Mouse (Mus musculus) liver, embryonic 11.5 days (tissue): ENCODE measurements around the gene Emc6. TPM values are rescaled to one million over a fixed set of nuclear protein-coding genes. Genes with fewer than 3 reads are reported as not detected.

Experiments
- ATAC-seq: fragments of 200-750 bp; cut with Nextera tagmentation; replicated peaks from 2 replicates; pipeline ENCODE4 v1.8.0; 2017; ENCODE audit warnings: moderate number of reproducible peaks, mild to moderate bottlenecking, moderate TSS enrichment, moderate library complexity; ENCODE audit not compliant: low FRiP score
- DNase-seq: peaks from one replicate; pipeline ENCODE4 v3.0.0-alpha.2; 2017; ENCODE audit warnings: low spot score
- H3K27ac ChIP-seq: fragments of 300-500 bp; sonication (generic); 2 replicates; pipeline ENCODE4 v1.5.1; 2014; ENCODE audit warnings: mild to moderate bottlenecking, low read depth, low read length, control low read depth
- H3K27me3 ChIP-seq: fragments of 300-500 bp; sonication (generic); replicated peaks from 2 replicates; pipeline ENCODE4 v1.6.1; 2014; ENCODE audit warnings: low read length, mixed read lengths; ENCODE audit not compliant: control insufficient read depth, insufficient read depth
- H3K36me3 ChIP-seq: fragments of 300-500 bp; sonication (generic); 2 replicates; pipeline ENCODE4 v1.6.1; 2014; ENCODE audit warnings: mild to moderate bottlenecking, low read length, moderate library complexity, mixed read lengths; ENCODE audit not compliant: control insufficient read depth, insufficient read depth
- H3K4me1 ChIP-seq: fragments of 300-500 bp; sonication (generic); replicated peaks from 2 replicates; pipeline ENCODE4 v1.6.1; 2014; ENCODE audit warnings: low read length, mixed read lengths; ENCODE audit not compliant: control insufficient read depth, insufficient read depth
- H3K4me2 ChIP-seq: fragments of 300-500 bp; sonication (generic); 2 replicates; pipeline ENCODE4 v1.6.1; 2014; ENCODE audit warnings: mild to moderate bottlenecking, control low read depth, moderate library complexity
- H3K4me3 ChIP-seq: fragments of 300-500 bp; sonication (generic); 2 replicates; pipeline ENCODE4 v1.5.1; 2014; ENCODE audit warnings: low read depth, low read length, control low read depth
- H3K9ac ChIP-seq: fragments of 300-500 bp; sonication (generic); 2 replicates; pipeline ENCODE4 v1.6.1; 2014; ENCODE audit warnings: low read depth, low read length, control low read depth
- H3K9me3 ChIP-seq: fragments of 300-500 bp; sonication (generic); 2 replicates; pipeline ENCODE4 v1.6.1; 2016; ENCODE audit warnings: low read length, inconsistent platforms, mixed read lengths; ENCODE audit not compliant: control insufficient read depth
- WGBS: fragments of 180-500 bp; shearing (Covaris S2); extraction: QIAGEN DNeasy Blood & Tissue Kit; methylation state at CpG from one replicate; pipeline ENCODE4 v1.1.7; 2014; 5-methylcytosine and 5-hydroxymethylcytosine counted together
- polyA plus RNA-seq: library from polyadenylated mRNA; unstranded; fragments of >200 nt; fragmentation: Nextera tagmentation; extraction: Ambion mirVana; gene quantifications from 2 replicates; pipeline ENCODE4 v1.2.1, GENCODE M21; 2014

The Emc6 gene
- polyA plus RNA-seq, 1 experiment from 2014 or later, result 148 TPM

DNA sequence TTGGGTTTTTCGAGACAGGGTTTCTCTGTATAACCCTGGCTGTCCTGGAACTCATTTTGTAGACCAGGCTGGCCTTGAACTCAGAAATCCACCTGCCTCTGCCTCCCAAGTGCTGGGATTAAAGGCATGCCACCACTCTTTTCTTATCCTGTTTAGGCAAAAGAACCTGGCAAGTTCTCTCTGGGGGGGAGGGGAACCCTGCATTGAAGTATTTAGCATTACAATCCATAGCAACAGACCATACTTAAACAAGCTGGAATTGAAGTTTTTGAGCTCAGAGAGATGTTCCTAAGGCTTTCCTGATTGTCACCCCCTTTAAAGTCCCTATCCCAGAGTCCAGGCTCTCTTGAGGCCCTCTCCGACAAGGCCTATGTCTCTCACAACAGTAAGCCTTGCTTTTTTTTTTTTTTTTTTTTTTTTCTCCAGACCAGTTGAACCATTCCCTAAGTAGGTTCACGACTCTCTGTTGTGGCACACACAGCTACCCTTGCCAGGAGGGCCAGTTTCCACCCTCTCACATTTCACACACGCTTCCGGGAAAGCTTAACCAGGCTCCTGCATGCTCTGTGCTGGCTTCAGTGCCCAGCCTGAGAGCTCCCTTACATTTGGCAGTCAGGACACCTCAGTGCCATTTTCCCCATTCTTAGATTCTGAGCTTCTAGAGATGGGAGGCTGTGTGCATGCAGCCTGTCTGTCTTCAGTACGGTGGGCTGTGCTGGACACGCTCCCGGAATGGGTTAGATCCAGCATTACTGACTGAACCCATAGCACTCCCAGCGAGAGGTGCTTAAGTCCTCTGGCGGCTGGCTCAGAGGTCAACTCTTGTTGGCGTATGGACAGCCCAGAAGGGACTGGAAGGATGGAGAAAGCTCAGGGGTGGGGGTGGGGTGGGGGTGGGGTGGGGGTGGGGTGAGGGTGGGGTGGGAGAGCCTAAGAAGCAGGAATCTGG, 30.5 kb downstream of the Emc6 start:
- Histone ChIP-seq H3K27me3 (no peaks in the 10 kb centered on the region), H3K4me1 (no peaks in the 10 kb centered on the region), H3K4me3 (no peak overlapping the region), H3K27ac (no peak overlapping the region), H3K9ac (no peak overlapping the region), H3K4me2 (no peak overlapping the region), H3K9me3 (no peaks in the 10 kb centered on the region), H3K36me3 (no peaks in the 10 kb centered on the region)
- WGBS, result 61% methylated on average over 11 of the region's 11 CpGs
- ATAC-seq (no peak), DNase-seq (no peak)

DNA sequence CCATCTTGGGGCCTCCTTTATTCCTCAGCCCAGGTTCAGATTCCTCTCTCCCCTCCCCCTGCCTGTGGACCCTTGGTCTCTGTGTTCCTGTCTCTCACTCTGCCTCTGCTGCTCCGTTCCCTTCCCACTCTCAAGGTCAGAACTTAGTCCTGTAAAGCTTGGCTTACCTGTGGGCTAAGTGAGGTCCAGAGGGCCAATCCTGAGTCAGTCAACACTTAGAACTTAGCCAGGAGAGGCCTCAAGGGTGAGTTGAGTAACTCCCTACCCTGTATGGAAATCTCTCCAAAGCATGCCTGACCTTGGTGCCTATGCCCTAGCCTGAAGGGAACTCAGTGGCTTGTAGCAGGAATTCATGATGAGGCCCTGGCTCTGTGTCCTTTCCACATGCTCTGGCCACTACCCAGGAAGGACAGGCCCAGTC, 32.6 kb downstream of the Emc6 start:
- H3K36me3 ChIP-seq, result no peaks in the 10 kb centered on the region
- WGBS, result 61% methylated on average over 1 of the region's 1 CpGs
- H3K4me3 ChIP-seq, result no peak overlapping the region
- H3K27me3 ChIP-seq, result no peaks in the 10 kb centered on the region
- H3K9ac ChIP-seq, result no peak overlapping the region
- ATAC-seq, result no peak
- no peak for DNase-seq
- no peaks in the 10 kb centered on the region for H3K4me1 ChIP-seq
- no peak overlapping the region for H3K4me2 ChIP-seq
- no peaks in the 10 kb centered on the region for H3K9me3 ChIP-seq
- H3K27ac ChIP-seq, result no peak overlapping the region

DNA sequence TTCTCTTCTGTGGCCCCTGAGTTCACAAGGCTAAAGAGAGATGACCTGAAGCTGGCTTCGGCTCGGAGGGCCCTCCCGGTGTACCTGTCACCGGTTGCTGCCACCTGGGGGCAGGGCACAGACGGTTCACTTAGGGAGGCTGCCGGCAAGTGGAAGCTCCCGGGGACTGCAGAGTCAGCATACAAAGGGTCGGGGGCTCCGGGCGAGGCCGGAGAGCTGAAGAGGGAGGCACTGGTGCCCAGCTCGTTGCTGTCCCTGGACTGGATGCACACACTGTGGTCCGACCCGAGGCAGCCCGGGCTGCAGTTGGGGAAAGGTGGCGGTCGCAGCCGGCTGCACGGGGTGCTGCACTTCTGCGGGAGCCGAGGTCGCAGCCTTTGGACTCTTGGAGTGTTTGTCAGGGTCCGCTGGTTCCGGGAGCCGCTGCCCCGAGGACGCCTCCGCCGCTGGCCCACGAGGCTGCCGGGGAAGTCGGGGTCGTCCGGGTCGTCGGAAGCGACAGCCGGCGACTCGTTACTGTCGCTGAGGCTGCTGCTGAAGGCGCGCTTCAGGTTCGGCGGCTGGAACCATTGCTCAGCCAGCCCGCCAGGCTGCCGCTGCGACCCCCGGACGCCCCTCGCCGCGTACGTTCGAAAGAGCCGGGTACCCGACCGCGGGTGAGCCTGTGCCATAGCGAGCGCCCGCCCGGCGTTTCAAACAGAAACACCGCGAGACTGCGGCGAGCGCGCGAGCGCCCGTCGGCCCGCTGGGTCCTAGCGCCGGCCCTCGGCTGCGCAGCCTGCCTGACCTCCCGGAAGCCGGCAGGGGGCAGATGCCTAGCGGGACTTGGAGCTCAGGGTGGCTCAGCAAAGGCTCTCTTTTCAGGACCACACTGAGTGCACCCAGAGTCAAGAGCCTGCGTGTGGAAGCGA, 39.0 kb downstream of the Emc6 start, which contains the start of gene Haspin:
Gene Haspin (minus strand): TSS at position 704 of the 911 bp plus-strand sequence.
- DNase-seq, result peak; percentile 95
- Histone ChIP-seq H3K27me3 (no peaks in the 10 kb centered on the region), H3K9me3 (no peaks in the 10 kb centered on the region), H3K4me1 (peaks cover 31% of the 10 kb centered on the region), H3K4me3 (peak within 1 kb of the TSS; percentile 99), H3K9ac (peak within 1 kb of the TSS; percentile 95), H3K36me3 (peaks cover 11% of the 10 kb centered on the region), H3K4me2 (peak within 1 kb of the TSS; percentile 80), H3K27ac (peak within 1 kb of the TSS; percentile 70)
- WGBS, result under 1% methylated on average over 82 of the region's 84 CpGs
- ATAC-seq, result peak; percentile 94

DNA sequence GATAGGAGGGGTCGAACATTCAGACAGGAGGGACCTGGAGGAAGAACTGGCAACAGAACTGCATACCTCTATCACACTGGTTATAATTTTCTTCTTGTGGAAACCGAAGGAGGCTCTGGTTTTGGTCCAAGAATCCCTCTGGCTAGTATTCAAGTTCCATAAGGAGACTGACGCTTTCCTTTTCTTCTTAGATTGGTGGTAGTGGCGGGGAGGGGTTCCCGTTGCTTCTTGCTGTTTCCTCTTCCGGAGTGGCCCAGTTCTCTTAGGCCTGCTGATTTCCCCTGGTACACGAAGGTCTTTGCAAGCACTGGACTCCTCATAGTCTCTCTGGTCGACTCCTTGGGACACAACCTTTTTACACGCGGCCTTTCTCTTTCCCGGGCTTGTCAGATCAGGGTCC, 39.7 kb downstream of the Emc6 start:
- Histone ChIP-seq H3K36me3 (peaks cover 11% of the 10 kb centered on the region), H3K27me3 (no peaks in the 10 kb centered on the region), H3K9me3 (no peaks in the 10 kb centered on the region), H3K9ac (peak overlapping the region; percentile 95), H3K4me3 (peak overlapping the region; percentile 99), H3K4me2 (peak overlapping the region; percentile 80), H3K4me1 (peaks cover 31% of the 10 kb centered on the region), H3K27ac (peak overlapping the region; percentile 70)
- ATAC-seq (no peak), DNase-seq (no peak)
- 27% methylated on average over 11 of the region's 11 CpGs for WGBS

DNA sequence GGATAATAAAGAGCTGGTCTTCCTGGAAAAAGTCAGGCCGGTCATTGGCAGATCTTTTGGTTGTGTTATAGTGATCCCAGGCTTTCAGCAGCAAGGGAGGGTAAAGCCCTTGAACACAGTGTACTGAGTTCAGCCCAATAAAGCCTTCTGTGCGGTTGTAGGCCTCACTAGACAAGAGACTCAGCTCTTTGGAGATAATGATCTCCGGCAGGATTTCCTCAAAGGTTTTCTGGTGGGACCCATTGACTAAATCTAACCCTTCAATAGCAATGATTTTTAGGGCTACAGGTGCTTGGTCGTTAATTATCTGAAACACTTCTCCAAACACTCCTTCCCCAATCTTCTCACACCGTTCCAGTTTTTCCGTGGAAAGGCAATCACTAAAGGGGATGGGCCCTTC, 40.2 kb downstream of the Emc6 start:
- Histone ChIP-seq H3K9ac (peak overlapping the region; percentile 95), H3K9me3 (no peaks in the 10 kb centered on the region), H3K4me2 (peak overlapping the region; percentile 80), H3K4me3 (peak overlapping the region; percentile 99), H3K27ac (no peak overlapping the region), H3K4me1 (peaks cover 31% of the 10 kb centered on the region), H3K36me3 (peaks cover 11% of the 10 kb centered on the region), H3K27me3 (no peaks in the 10 kb centered on the region)
- no peak for DNase-seq
- WGBS, result 59% methylated on average over 6 of the region's 6 CpGs
- ATAC-seq, result no peak

DNA sequence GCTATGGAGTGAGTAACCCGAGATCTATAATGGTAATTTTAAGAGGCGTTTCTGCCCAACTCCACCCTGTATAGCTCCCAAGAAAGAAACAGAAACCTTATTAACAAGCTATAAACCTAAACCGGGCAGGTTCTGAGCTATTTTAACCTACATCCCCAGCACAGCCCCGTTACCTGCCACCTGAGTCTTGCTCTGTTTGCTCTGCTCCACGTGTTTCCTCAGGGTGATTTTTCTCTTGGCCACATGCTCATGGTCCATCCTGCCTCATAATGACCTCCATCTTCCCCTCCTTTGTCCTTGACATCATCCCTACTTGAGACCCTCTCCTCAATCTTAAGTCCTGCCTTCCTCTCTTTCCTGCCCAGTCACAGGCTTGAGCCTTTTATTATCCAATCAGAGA, 42.6 kb downstream of the Emc6 start:
- Histone ChIP-seq H3K27me3 (no peaks in the 10 kb centered on the region), H3K4me2 (peak overlapping the region; percentile 80), H3K36me3 (peaks cover 14% of the 10 kb centered on the region), H3K27ac (no peak overlapping the region), H3K4me1 (peaks cover 31% of the 10 kb centered on the region), H3K4me3 (peak overlapping the region; percentile 20; the same call in 1 of the 2 replicates), H3K9me3 (no peaks in the 10 kb centered on the region), H3K9ac (no peak overlapping the region)
- ATAC-seq (no peak), DNase-seq (no peak)
- WGBS, result 89% methylated on average over 5 of the region's 5 CpGs

DNA sequence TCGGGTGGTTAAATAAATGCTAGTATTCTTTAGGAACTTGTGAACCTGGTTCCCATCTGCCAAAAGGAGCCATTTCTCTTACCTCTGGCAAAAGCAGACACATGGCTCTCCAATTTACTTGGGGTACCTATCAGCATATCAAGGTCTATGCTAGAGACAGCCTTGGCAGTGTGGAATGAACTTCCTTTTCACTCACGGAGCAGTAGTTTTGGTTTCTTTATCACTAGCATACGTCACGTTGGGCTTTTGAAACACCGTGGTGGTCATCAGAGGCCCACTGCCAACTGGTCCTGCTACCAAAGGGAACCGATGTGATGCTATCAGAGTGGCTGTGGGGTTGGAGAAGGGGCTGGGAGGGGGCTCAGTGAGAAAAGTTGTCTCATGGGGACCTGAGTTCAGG, 43.8 kb downstream of the Emc6 start:
- DNase-seq (no peak), ATAC-seq (no peak)
- Histone ChIP-seq H3K27ac (no peak overlapping the region), H3K36me3 (peaks cover 14% of the 10 kb centered on the region), H3K4me3 (no peak overlapping the region), H3K4me2 (no peak overlapping the region), H3K9me3 (no peaks in the 10 kb centered on the region), H3K4me1 (peaks cover 31% of the 10 kb centered on the region), H3K27me3 (no peaks in the 10 kb centered on the region), H3K9ac (no peak overlapping the region; the same call in 1 of the 2 replicates)
- 69% methylated on average over 6 of the region's 6 CpGs for WGBS

DNA sequence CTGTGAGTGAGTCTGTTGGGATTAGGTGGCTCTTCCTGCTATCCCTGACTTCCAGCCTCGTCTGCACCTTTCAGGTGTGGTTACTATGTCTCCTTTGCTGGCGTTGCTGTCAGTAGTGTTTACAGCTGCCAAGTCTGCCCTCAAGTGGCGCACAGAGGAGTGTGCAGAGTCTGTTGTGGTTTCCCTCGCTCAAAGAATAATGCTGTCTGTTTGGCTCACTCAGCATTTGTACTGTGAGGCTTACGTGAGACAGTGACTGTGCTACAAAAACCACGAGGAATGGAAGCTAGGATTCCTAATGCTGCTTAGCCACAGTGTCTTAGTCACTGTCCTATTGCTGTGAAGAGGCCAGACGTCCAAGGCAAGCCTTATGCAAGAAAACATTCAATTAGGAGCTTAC, 45.8 kb downstream of the Emc6 start:
- Histone ChIP-seq H3K4me3 (no peak overlapping the region), H3K9ac (no peak overlapping the region), H3K9me3 (no peaks in the 10 kb centered on the region), H3K4me2 (no peak overlapping the region), H3K27ac (no peak overlapping the region), H3K4me1 (peaks cover 19% of the 10 kb centered on the region), H3K27me3 (no peaks in the 10 kb centered on the region), H3K36me3 (peaks cover 14% of the 10 kb centered on the region)
- WGBS, result 67% methylated on average over 7 of the region's 7 CpGs
- no peak for DNase-seq
- 0 out of 2 replicates have a peak, but pooled peaks have one; percentile 39 for ATAC-seq
